Mouse (Mus musculus) olfactory bulb, adult 2 months (tissue): Measurements from ENCODE around the gene Vps11.

Experiments used
- CTCF ChIP-seq: fragments of 200-500 bp; IDR thresholded peaks from 2 replicates; pipeline ENCODE4 v1.5.1; 2012; ENCODE audit warnings: low read depth, mild to moderate bottlenecking, low read length, moderate library complexity; ENCODE audit not compliant: insufficient read depth
- POLR2A ChIP-seq: fragments of 200-500 bp; IDR thresholded peaks from 2 replicates; pipeline ENCODE4 v1.6.1; 2012; ENCODE audit warnings: mild to moderate bottlenecking, low read depth, low read length, moderate library complexity; ENCODE audit not compliant: insufficient read depth

- TF ChIP-seq CTCF (no peak), POLR2A (no peak)
Measured at GRCm38 (mm10) chr9:44310750-44311135, 50.7 kb downstream of the Vps11 start.
